Mouse (Mus musculus) embryonic stem cell, embryonic (primary cell): ENCODE data around the gene Rbm47.

ENCODE experiments used
- CTCF ChIA-PET, 4 experiments: fragments of 300-600 bp in 2 of 4; fragments of 350-600 bp in 2 of 4; sonication (Branson Sonifier 250); formaldehyde crosslinking; loops; one replicate each; lab custom pipeline; 2022; ENCODE audit warnings: inconsistent platforms in 2 of 4; lab: Charles Lee
- POLR2A ChIA-PET, 4 experiments: fragments of 300-600 bp in 2 of 4; fragments of 350-600 bp in 2 of 4; sonication (Branson Sonifier 250); formaldehyde crosslinking; loops; one replicate each; lab custom pipeline; 2022; ENCODE audit warnings: antibody characterized with exemption in 4 of 4, inconsistent platforms in 1 of 4; lab: Charles Lee

Gene Rbm47

DNA sequence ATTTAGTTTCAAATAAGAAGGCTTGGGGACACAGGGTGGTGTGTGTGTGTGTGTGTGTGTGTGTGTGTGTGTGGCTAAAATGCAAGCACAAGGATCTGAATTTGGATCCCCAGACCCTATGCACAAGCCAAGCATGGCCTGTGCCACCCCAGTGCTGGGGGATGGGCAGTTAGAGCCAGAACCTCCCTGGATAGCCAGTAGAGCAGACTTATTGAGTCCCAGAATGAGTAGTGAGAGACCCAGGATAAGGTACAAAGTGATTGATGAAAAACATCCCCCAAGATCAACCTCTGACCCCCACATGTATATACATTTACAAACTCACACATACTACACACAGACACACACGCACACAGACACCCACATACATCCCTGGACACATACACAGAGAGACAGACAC is 86.6 kb downstream of the Rbm47 start:
- ChIA-PET POLR2A (interaction anchor here in 3 of 4 experiments (0.6 to 1.7 kb wide), 4 partner anchors 9 to 95 kb away, joined by 3 to 4 read pairs (median 3); no protein-coding TSS in a partner anchor), CTCF (no interaction called here)

DNA sequence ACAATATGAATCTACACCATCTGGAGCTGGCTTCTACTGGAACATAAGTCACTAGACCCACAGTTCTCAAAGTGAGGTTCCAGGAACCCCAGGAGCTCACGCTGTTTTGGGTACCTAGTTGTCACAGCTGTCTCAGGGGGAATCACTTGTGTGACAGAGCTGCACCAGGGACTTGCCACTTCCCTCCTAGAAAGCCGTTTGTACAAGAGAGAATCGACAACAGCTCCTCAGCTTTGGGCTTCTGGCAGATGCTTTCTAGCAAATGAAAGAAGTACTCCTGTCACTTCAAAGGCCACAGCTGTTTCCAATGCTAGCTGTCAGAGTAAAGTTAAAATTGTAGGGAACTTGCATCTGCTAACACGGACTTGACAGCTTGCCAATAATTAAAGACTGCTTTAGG is 87.4 kb downstream of the Rbm47 start:
- ChIA-PET CTCF (interaction anchor here in 2 of 4 experiments (0.5 to 1.0 kb wide), 3 partner anchors 39 to 134 kb away, joined by 3 to 4 read pairs (median 3); no protein-coding TSS in a partner anchor), POLR2A (interaction anchor here (0.6 to 1.9 kb wide), 12 partner anchors 8 to 650 kb away, joined by 3 to 10 read pairs (median 4); partner anchors contain the start of gene Ugdh (in 1 of the 4))

GRCm38 (mm10) chr5:66084541-66084940 is 88.4 kb downstream of the Rbm47 start:
- POLR2A ChIA-PET: interaction anchor here (0.6 to 1.9 kb wide), 16 partner anchors 7 to 649 kb away, joined by 3 to 10 read pairs (median 3); partner anchors contain the start of gene Ugdh (in 1 of the 4)

GRCm38 (mm10) chr5:66083350-66083749 is 89.6 kb downstream of the Rbm47 start:
- ChIA-PET CTCF (interaction anchor here (0.6 to 2.1 kb wide), 28 partner anchors 9 to 1207 kb away, joined by 3 to 12 read pairs (median 4); no protein-coding TSS in a partner anchor), POLR2A (interaction anchor here in 2 of 4 experiments (0.6 to 1.0 kb wide), 3 partner anchors 9 to 131 kb away, joined by 3 read pairs; no protein-coding TSS in a partner anchor)

More at GRCm38 (mm10) chr5:66084541-66084940, 88.4 kb downstream of the Rbm47 start:
- CTCF ChIA-PET: interaction anchor here (0.6 to 2.1 kb wide), 12 partner anchors 12 to 578 kb away, joined by 3 to 12 read pairs (median 5); no protein-coding TSS in a partner anchor

- CTCF ChIA-PET: interaction anchor here in 1 of 4 experiments (1.2 kb wide), 1 partner anchor 26 kb away, joined by 3 read pairs; no protein-coding TSS in a partner anchor
Observed at GRCm38 (mm10) chr5:66082229-66082572, 90.7 kb downstream of the Rbm47 start.

GRCm38 (mm10) chr5:66081443-66082228 is 91.3 kb downstream of the Rbm47 start:
- ChIA-PET CTCF (interaction anchor here in 1 of 4 experiments (1.2 kb wide), 1 partner anchor 25 kb away, joined by 3 read pairs; no protein-coding TSS in a partner anchor), POLR2A (interaction anchor here in 3 of 4 experiments (0.6 to 1.8 kb wide), 6 partner anchors 12 to 318 kb away, joined by 3 to 5 read pairs (median 4); no protein-coding TSS in a partner anchor)

More at GRCm38 (mm10) chr5:66082229-66082572, 90.7 kb downstream of the Rbm47 start:
- POLR2A ChIA-PET: interaction anchor here in 1 of 4 experiments (0.8 to 1.8 kb wide), 2 partner anchors 13 to 150 kb away, joined by 4 to 5 read pairs; no protein-coding TSS in a partner anchor

GRCm38 (mm10) chr5:66080529-66081220 is 92.2 kb downstream of the Rbm47 start:
- CTCF ChIA-PET: interaction anchor here in 2 of 4 experiments (0.7 kb wide), 2 partner anchors 53 to 276 kb away, joined by 3 to 10 read pairs; no protein-coding TSS in a partner anchor
- POLR2A ChIA-PET: interaction anchor here in 2 of 4 experiments (0.6 to 1.8 kb wide), 5 partner anchors 11 to 64 kb away, joined by 3 to 5 read pairs (median 4); no protein-coding TSS in a partner anchor

DNA sequence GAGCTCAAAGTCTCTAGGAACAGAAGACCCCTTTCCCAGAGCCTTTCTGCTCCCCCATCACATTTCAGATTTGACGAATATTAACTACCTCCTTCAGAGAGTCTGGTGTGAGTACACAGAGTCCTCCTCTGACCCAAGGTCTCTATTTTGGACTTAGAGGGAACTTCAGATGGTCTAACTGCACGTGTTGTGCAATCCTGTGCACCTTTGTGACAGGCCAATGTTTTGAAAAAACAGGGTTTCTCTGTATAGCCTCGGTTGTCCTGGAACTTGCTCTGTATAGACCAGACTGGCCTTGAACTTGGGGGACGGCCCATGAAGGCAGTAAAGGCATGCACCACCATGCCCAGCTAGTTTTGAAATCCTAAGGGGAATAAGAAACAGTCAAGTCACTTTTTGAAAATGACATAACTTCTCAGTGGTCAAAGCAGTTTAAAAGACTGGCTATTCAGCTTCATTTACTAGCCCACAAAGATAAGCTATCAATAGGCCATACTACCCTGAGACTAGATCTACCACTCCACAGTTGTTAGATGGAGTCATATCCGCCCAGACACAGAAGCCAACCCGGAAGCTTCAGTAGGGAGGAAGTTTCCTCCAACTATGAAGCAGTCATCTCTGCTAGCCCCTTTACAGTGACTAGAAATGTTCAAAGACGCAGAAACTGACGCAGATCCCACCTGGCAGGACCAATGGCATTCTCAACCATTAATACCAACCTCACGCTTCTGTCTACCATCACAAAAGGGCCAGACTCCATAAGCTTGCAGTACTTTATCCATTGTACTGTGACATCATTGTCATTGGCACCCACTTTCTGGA is 93.3 kb downstream of the Rbm47 start:
- POLR2A ChIA-PET: interaction anchor here in 2 of 4 experiments (0.7 to 1.1 kb wide), 5 partner anchors 10 to 144 kb away, joined by 3 to 4 read pairs (median 4); no protein-coding TSS in a partner anchor
- CTCF ChIA-PET: interaction anchor here in 3 of 4 experiments (0.6 to 0.7 kb wide), 4 partner anchors 10 to 277 kb away, joined by 3 to 10 read pairs (median 3); no protein-coding TSS in a partner anchor

DNA sequence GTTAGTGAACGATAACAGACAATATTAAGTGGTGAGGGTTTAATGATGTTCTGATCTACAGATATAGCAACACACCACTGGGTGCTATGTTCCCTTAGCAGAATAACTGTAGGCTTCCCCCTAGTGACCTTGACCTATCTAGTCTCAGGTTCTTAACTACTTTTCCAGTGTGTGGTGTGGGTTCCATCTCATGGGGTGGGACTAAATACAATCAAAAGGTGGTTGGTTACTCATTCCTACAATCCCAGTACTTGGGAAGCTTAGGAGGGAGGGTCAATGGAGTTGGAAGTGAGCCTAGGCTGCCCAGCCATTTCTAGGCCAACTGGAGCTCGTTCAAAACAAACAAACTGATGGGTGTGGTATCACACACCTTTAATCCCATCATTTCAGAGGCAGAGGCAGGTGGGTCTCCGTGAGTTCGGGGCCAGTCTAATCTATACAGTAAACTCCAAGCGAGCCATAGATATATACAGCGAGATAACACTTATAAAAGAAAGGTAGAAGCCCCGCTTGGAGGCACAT is 94.4 kb downstream of the Rbm47 start:
- POLR2A ChIA-PET: interaction anchor here in 2 of 4 experiments (0.7 to 2.2 kb wide), 10 partner anchors 9 to 272 kb away, joined by 3 to 15 read pairs (median 4); no protein-coding TSS in a partner anchor
- CTCF ChIA-PET: interaction anchor here in 3 of 4 experiments (0.5 to 1.8 kb wide), 5 partner anchors 10 to 110 kb away, joined by 3 to 11 read pairs (median 3); no protein-coding TSS in a partner anchor

- ChIA-PET CTCF (interaction anchor here (0.5 to 1.8 kb wide), 13 partner anchors 9 to 878 kb away, joined by 3 to 9 read pairs (median 3); no protein-coding TSS in a partner anchor), POLR2A (interaction anchor here in 3 of 4 experiments (0.6 to 2.2 kb wide), 33 partner anchors 8 to 1477 kb away, joined by 3 to 15 read pairs (median 4); partner anchors contain the start of gene Uchl1 (in 1 of the 3))
Observed at GRCm38 (mm10) chr5:66077416-66077815, 95.5 kb downstream of the Rbm47 start.

- POLR2A ChIA-PET: interaction anchor here in 3 of 4 experiments (0.6 to 2.5 kb wide), 33 partner anchors 8 to 546 kb away, joined by 3 to 15 read pairs (median 4); no protein-coding TSS in a partner anchor
Observed at GRCm38 (mm10) chr5:66076685-66077301, 96.1 kb downstream of the Rbm47 start.

DNA sequence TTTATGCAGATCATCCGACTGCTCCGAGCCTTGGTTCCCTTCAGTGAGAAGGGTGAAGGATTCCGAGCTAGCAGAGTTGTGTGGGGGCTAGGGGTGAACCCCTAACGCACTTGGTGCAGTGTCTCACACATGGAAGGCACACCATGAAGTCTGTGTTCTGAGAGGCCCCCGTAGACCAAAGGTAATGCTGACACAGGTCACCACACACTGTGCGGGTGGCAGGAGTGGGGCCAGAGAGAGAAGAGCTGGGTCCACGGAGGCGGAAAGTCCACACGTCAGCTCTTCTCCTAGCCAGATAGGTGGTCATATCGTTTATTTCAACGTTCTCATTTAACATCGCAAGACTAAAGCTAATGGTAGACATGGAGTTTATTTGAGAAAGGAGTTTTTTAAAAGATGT is 97.0 kb downstream of the Rbm47 start:
- POLR2A ChIA-PET: interaction anchor here in 2 of 4 experiments (0.5 to 2.5 kb wide), 10 partner anchors 12 to 139 kb away, joined by 3 to 7 read pairs (median 4); no protein-coding TSS in a partner anchor
- CTCF ChIA-PET: interaction anchor here in 2 of 4 experiments (0.9 to 1.8 kb wide), 3 partner anchors 7 to 109 kb away, joined by 4 to 6 read pairs (median 5); no protein-coding TSS in a partner anchor

More at GRCm38 (mm10) chr5:66076685-66077301, 96.1 kb downstream of the Rbm47 start:
- CTCF ChIA-PET: interaction anchor here in 3 of 4 experiments (0.5 to 1.8 kb wide), 10 partner anchors 8 to 126 kb away, joined by 3 to 9 read pairs (median 4); no protein-coding TSS in a partner anchor

DNA sequence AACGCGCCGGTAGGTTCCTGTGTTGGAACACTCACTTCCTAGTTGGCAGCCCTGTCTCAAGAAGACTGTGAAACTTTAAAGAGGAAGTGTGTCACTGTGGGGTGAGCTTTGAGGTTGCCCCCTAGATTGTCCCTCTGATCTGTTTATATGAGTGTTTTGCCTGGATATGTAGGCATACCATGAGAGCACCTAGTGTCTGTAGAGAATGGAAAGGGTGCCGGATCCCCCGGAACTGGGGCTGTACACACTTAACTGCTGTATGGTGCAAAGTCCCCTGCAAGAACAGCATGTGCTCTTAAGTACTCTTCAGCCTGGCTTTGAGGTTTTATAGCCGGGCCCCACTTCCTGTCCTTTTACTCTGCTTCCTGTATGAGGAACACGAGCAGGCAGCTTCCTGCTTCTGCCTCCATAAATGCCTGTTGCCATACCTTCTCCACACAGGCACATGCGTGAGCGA is 97.9 kb downstream of the Rbm47 start:
- ChIA-PET POLR2A (interaction anchor here in 3 of 4 experiments (0.6 to 2.5 kb wide), 6 partner anchors 8 to 139 kb away, joined by 3 to 6 read pairs (median 4); no protein-coding TSS in a partner anchor), CTCF (interaction anchor here in 1 of 4 experiments (1.8 kb wide), 1 partner anchor 8 kb away, joined by 6 read pairs; no protein-coding TSS in a partner anchor)

- ChIA-PET CTCF (interaction anchor here in 1 of 4 experiments (1.8 kb wide), 1 partner anchor 9 kb away, joined by 6 read pairs; no protein-coding TSS in a partner anchor), POLR2A (interaction anchor here in 3 of 4 experiments (0.5 to 2.5 kb wide), 7 partner anchors 9 to 725 kb away, joined by 3 to 5 read pairs (median 4); no protein-coding TSS in a partner anchor)
Observed at GRCm38 (mm10) chr5:66074235-66074634, 98.7 kb downstream of the Rbm47 start.

DNA sequence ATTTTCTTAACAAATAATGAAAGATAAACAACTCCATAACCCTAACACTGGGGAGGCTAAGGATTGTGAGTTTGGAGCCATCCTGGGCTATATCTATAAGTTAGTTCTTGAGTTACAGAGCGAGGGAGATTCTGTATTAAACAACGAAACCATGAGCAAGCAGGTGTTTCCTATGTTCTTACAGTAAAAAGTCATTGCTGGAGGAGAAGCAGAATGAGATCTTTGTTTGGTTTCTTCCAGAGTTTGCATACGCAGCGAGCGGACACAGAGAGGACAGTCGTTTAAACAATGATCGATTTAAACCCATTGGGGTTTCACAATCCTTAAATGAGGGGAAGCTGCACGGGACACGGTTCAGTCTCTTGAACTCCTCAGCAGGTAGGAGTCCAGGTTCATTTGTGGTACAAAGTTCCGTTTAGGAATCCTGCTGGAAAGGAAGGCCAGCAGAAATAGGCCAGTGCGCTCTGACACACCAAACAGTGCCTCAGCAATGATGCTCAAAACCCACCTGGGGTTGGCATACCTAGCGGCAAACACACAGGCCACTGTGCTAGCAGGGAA is 99.2 kb downstream of the Rbm47 start:
- CTCF ChIA-PET: interaction anchor here in 1 of 4 experiments (1.8 kb wide), 1 partner anchor 9 kb away, joined by 6 read pairs; no protein-coding TSS in a partner anchor
- POLR2A ChIA-PET: interaction anchor here in 3 of 4 experiments (0.5 to 1.8 kb wide), 3 partner anchors 17 to 27 kb away, joined by 3 to 4 read pairs (median 4); no protein-coding TSS in a partner anchor
